Mouse (Mus musculus) midbrain, postnatal 0 days (tissue): ENCODE measurements around the gene Exph5. TPM values are rescaled to one million over a fixed set of nuclear protein-coding genes. Genes with fewer than 3 reads are reported as not detected.
A peak's percentile ranks its signal among the peaks of the same experiment; 100 is the strongest.

Source experiments
- ATAC-seq: fragments of 200-750 bp; cut with Nextera tagmentation; 2 replicates; pipeline ENCODE4 v1.8.0; 2017; ENCODE audit warnings: moderate number of reproducible peaks, mild to moderate bottlenecking, moderate TSS enrichment, moderate library complexity; ENCODE audit not compliant: low FRiP score
- DNase-seq: peaks from one replicate; pipeline ENCODE4 v3.0.0-alpha.2; 2015; ENCODE audit warnings: low spot score
- H3K27ac ChIP-seq: fragments of 300-500 bp; sonication (generic); 2 replicates; pipeline ENCODE4 v1.5.1; 2014; ENCODE audit warnings: low read depth, mild to moderate bottlenecking, low read length, mixed read lengths
- H3K27me3 ChIP-seq: fragments of 300-500 bp; sonication (generic); 2 replicates; pipeline ENCODE4 v1.6.1; 2014; ENCODE audit warnings: low read length, control low read depth, mixed read lengths; ENCODE audit not compliant: insufficient read depth
- H3K36me3 ChIP-seq: fragments of 300-500 bp; sonication (generic); 2 replicates; pipeline ENCODE4 v1.6.1; 2014; ENCODE audit warnings: low read length, control low read depth, mixed read lengths; ENCODE audit not compliant: insufficient read depth
- H3K4me1 ChIP-seq: fragments of 300-500 bp; sonication (generic); 2 replicates; pipeline ENCODE4 v1.6.1; 2014; ENCODE audit warnings: mild to moderate bottlenecking, control low read depth, antibody characterized with exemption, low read length, mixed read lengths; ENCODE audit not compliant: insufficient read depth
- H3K4me2 ChIP-seq: fragments of 300-500 bp; sonication (generic); 2 replicates; pipeline ENCODE4 v1.6.1; 2014; ENCODE audit warnings: low read depth, mild to moderate bottlenecking, low read length, mixed read lengths; ENCODE audit not compliant: poor library complexity, severe bottlenecking
- H3K4me3 ChIP-seq: fragments of 300-500 bp; sonication (generic); 2 replicates; pipeline ENCODE4 v1.5.1; 2014; ENCODE audit warnings: low read depth, mild to moderate bottlenecking, low read length, moderate library complexity
- H3K9ac ChIP-seq: fragments of 300-500 bp; sonication (generic); replicated peaks from 2 replicates; pipeline ENCODE4 v1.6.1; 2014; ENCODE audit warnings: mild to moderate bottlenecking, low read length, moderate library complexity, mixed read lengths; ENCODE audit not compliant: poor library complexity, severe bottlenecking
- H3K9me3 ChIP-seq: fragments of 300-500 bp; sonication (generic); 2 replicates; pipeline ENCODE4 v1.6.1; 2016; ENCODE audit warnings: low read length, control low read depth
- CTCF ChIP-seq: IDR thresholded peaks from 2 replicates; pipeline ENCODE4 v1.5.1; 2016; ENCODE audit warnings: antibody characterized with exemption, mild to moderate bottlenecking
- WGBS: fragments of 180-500 bp; shearing (Covaris S2); extraction: QIAGEN DNeasy Blood & Tissue Kit; methylation state at CpG from one replicate; pipeline ENCODE4 v1.1.7; 2014; 5-methylcytosine and 5-hydroxymethylcytosine counted together
- polyA plus RNA-seq: library from polyadenylated mRNA; unstranded; fragments of >200 nt; fragmentation: Nextera tagmentation; extraction: Ambion mirVana; gene quantifications from 2 replicates; pipeline ENCODE4 v1.2.1, GENCODE M21; 2015
- total RNA-seq: library from RNA; depleted of rRNA; stranded (reverse); fragments of >200 nt; gene quantifications from 2 replicates; pipeline ENCODE4 v1.2.3, GENCODE M21; 2014

Gene Exph5
- total and polyA plus RNA-seq, 2 experiments from 2014 or later, result 0.16 to 1.3 TPM

DNA sequence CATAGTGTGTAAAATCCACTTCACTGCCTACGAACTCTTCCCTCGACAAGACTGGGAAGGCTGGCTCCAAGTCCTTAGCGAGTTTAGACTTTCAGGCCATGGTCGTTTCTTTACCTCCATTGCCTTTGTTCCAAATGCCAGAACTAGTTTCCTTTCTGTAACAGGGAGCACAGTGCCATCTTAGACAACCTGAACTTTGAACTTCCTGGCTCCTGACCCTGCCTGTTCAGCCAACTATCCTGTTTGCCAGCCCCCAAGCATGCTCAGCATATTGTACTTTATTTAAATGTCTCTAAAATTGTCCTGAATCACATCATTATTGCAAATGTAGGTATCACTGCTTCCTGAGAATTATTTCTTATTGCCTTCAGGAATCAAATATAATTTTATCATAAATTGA is 32.0 kb downstream of the Exph5 start:
- no peak for ATAC-seq

DNA sequence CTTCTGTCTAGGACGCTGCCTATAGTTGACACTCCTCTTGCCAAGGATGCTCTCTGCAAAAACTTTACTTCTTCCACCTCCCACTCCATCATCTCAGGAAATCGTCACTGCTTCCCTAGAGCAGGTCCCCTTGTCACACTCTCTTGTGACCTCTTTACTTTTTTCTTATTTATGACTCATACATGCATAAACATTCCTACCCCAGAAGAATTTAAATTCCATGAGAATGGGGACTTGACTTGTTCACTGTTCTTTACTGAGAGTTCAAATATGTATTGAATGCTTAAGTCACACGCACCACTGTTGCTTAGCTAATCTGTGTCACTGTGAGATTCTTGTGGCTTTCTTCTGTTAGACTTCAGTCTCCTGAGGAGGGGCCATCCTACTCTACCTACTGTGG is 33.7 kb downstream of the Exph5 start:
- Histone ChIP-seq H3K4me3 (no peak overlapping the region), H3K9ac (no peak overlapping the region), H3K9me3 (no peaks in the 10 kb centered on the region), H3K4me2 (no peak overlapping the region), H3K4me1 (no peaks in the 10 kb centered on the region), H3K27me3 (no peaks in the 10 kb centered on the region), H3K27ac (no peak overlapping the region), H3K36me3 (no peaks in the 10 kb centered on the region)
- DNase-seq, result no peak
- TF ChIP-seq CTCF, result no peak
- WGBS, result 83% methylated on average over 3 of the region's 3 CpGs
- no peak for ATAC-seq

More for the DNA sequence above, 32.0 kb downstream of the Exph5 start:
- Histone ChIP-seq H3K9me3 (no peaks in the 10 kb centered on the region), H3K27me3 (no peaks in the 10 kb centered on the region), H3K9ac (no peak overlapping the region), H3K4me2 (no peak overlapping the region), H3K4me3 (no peak overlapping the region), H3K36me3 (no peaks in the 10 kb centered on the region), H3K4me1 (no peaks in the 10 kb centered on the region), H3K27ac (no peak overlapping the region)
- 80% methylated on average over 4 of the region's 4 CpGs for WGBS
- DNase-seq, result no peak
- no peak for TF ChIP-seq CTCF

DNA sequence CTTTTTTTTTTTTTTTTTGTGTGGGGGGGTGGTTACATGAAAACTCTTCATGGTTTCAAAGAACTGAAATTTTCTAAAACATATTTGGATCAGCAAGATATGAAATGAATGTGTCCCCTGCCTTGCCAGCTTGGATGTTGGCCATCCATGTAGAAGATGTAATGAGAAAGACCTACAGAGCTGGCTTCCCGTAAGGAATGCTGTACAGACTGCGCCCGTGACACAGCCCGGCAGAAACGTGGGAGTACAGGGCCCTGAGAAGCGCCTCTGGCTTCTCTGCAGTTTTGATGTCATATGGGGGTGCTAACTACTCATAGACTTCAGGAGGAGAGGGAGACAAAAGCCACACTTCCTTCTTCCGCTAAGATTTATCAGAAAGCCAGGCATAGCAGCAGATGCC is 38.1 kb downstream of the Exph5 start:
- Histone ChIP-seq H3K4me2 (no peak overlapping the region), H3K27ac (no peak overlapping the region), H3K36me3 (no peaks in the 10 kb centered on the region), H3K9me3 (no peaks in the 10 kb centered on the region), H3K27me3 (no peaks in the 10 kb centered on the region), H3K4me3 (no peak overlapping the region), H3K4me1 (no peaks in the 10 kb centered on the region), H3K9ac (no peak overlapping the region)
- no peak for ATAC-seq
- no peak for TF ChIP-seq CTCF
- DNase-seq, result no peak
- WGBS, result 89% methylated on average over 7 of the region's 7 CpGs

DNA sequence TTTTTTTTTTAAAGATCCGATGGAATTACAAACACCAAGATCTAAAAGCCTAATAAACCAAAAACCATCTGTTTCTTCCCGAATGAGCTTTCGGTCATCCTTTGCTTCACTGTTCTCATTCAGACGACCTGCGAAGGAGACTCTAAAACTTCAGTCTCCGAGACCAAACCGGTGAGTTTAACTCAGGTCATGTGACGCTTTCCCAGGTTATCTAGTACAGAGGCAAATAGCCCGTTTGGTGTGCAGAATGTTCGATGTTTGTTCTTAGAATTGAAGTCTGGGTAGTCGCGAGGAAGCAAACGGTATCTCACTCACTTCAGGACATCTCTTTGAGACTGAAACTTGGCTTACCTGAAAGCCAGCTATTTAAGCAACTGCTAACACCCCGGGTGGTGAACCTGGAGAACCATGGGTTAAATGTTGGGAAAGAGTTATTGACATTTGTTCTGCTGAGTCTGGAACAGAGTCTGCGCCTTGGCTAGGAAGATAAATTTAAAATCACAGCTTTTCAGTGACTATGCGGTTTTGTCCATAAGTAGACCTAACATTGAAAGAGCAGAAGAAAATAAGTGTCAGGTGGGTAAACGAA is 39.0 kb downstream of the Exph5 start:
- Histone ChIP-seq H3K27ac (no peak overlapping the region), H3K36me3 (no peaks in the 10 kb centered on the region), H3K9me3 (no peaks in the 10 kb centered on the region), H3K4me3 (peak overlapping the region; percentile 46), H3K27me3 (no peaks in the 10 kb centered on the region), H3K9ac (no peak overlapping the region), H3K4me2 (peak overlapping the region; percentile 77), H3K4me1 (no peaks in the 10 kb centered on the region)
- TF ChIP-seq CTCF, result no peak
- no peak for ATAC-seq
- 55% methylated on average over 17 of the region's 17 CpGs for WGBS
- DNase-seq, result no peak

DNA sequence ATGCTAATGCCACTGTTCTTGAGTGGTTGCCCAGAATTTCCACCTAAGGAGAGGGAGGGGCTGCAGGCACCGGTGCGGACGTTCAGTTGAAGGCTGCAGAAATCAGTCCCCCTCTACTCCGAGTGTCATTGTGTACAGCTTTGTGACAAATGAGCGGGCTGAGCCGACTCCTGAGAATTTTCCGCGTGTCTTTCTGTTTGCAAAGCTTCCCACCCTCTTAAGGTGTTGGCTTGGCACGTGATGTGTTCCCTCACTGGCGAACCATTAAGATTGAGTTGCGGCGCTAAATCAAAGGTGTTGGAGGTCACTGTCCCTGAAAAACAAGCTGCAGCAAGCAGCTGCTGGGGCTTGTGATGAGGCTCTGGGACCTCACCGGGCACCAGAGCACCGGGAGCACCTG is 39.5 kb downstream of the Exph5 start:
- TF ChIP-seq CTCF, result no peak
- no peak overlapping the region for H3K27ac ChIP-seq
- no peaks in the 10 kb centered on the region for H3K36me3 ChIP-seq
- H3K9ac ChIP-seq, result no peak overlapping the region
- no peaks in the 10 kb centered on the region for H3K4me1 ChIP-seq
- DNase-seq (peak; percentile 28), ATAC-seq (no peak)
- WGBS, result 10% methylated on average over 14 of the region's 14 CpGs
- H3K27me3 ChIP-seq, result no peaks in the 10 kb centered on the region
- peak overlapping the region; percentile 77 for H3K4me2 ChIP-seq
- no peaks in the 10 kb centered on the region for H3K9me3 ChIP-seq
- peak overlapping the region; percentile 46 for H3K4me3 ChIP-seq

DNA sequence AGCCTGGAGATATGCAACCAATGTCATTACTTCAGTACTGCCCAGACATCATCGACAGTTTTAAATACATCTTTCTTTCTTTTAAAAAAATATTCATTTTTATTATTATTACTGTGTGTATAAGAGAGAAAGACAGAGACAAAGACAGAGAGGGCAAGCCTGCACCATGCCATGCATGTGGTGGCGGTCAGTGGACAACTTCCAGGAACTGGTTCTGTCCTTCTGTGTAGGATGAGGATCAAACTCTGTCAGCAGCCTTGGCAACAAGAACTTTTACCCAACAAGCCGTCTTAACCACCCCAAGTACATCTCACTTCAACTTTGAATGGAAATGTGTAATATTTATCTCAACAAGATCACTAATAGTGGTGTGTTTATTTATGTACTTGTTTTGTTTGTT is 40.5 kb downstream of the Exph5 start:
- DNase-seq (no peak), ATAC-seq (no peak)
- peak overlapping the region; percentile 77 for H3K4me2 ChIP-seq
- no peak overlapping the region for H3K27ac ChIP-seq
- no peaks in the 10 kb centered on the region for H3K4me1 ChIP-seq
- no peaks in the 10 kb centered on the region for H3K9me3 ChIP-seq
- WGBS, result 90% methylated on average over 3 of the region's 3 CpGs
- TF ChIP-seq CTCF, result no peak
- H3K4me3 ChIP-seq, result no peak overlapping the region
- H3K9ac ChIP-seq, result no peak overlapping the region
- H3K27me3 ChIP-seq, result no peaks in the 10 kb centered on the region
- no peaks in the 10 kb centered on the region for H3K36me3 ChIP-seq
